Mouse (Mus musculus) fibroblast of lung, adult 2 months (primary cell): ENCODE measurements around the gene Zkscan17.
"Not testable (repeated sequence)": the region's sequence is repeated elsewhere in the genome, so short reads cannot be mapped to it uniquely, and the experiment has no call there.

Source experiments
- DNase-seq: peaks from one replicate; pipeline ENCODE4 v3.0.0-alpha.2; 2011; ENCODE audit warnings: low read depth

Zkscan17 gene

GRCm38 (mm10) chr11:59526472-59527080 is at the start of gene Zkscan17:
Zkscan17 (minus strand) TSS chr11:59526751.
- DNase-seq: no peak

GRCm38 (mm10) chr11:59576135-59576534 is 49.6 kb upstream of the Zkscan17 start, which contains the start of gene Olfr222:
Olfr222 (minus strand) TSS chr11:59576235.
- DNase-seq: not testable (repeated sequence)

GRCm38 (mm10) chr11:59575726-59576125 is 49.2 kb upstream of the Zkscan17 start:
- no peak for DNase-seq

- DNase-seq: no peak
Observed at GRCm38 (mm10) chr11:59569306-59569705, 42.8 kb upstream of the Zkscan17 start.

GRCm38 (mm10) chr11:59562837-59563236 is 36.3 kb upstream of the Zkscan17 start:
- DNase-seq: no peak

GRCm38 (mm10) chr11:59562336-59562735 is 35.8 kb upstream of the Zkscan17 start:
- no peak for DNase-seq

- no peak for DNase-seq
Observed at GRCm38 (mm10) chr11:59560906-59561305, 34.4 kb upstream of the Zkscan17 start.

- DNase-seq: no peak
Observed at GRCm38 (mm10) chr11:59554535-59554934, 28.0 kb upstream of the Zkscan17 start.

- no peak for DNase-seq
Observed at GRCm38 (mm10) chr11:59554127-59554526, 27.6 kb upstream of the Zkscan17 start.

GRCm38 (mm10) chr11:59544005-59544404 is 17.5 kb upstream of the Zkscan17 start:
- DNase-seq: no peak

- no peak for DNase-seq
Observed at GRCm38 (mm10) chr11:59543376-59543775, 16.8 kb upstream of the Zkscan17 start.

- DNase-seq: no peak
Observed at GRCm38 (mm10) chr11:59542442-59542841, 15.9 kb upstream of the Zkscan17 start.

GRCm38 (mm10) chr11:59541324-59541723 is 14.8 kb upstream of the Zkscan17 start, which contains the start of gene Nlrp3:
Nlrp3 (plus strand) TSS chr11:59541568.
- no peak for DNase-seq

GRCm38 (mm10) chr11:59540123-59540522 is 13.6 kb upstream of the Zkscan17 start:
- no peak for DNase-seq

- DNase-seq: peak; percentile 46
Observed at GRCm38 (mm10) chr11:59538387-59538786, 11.8 kb upstream of the Zkscan17 start.

GRCm38 (mm10) chr11:59537218-59538130 is 10.9 kb upstream of the Zkscan17 start:
- no peak for DNase-seq

GRCm38 (mm10) chr11:59531562-59531961 is 5.0 kb upstream of the Zkscan17 start:
- no peak for DNase-seq

GRCm38 (mm10) chr11:59530870-59531535 is 4.5 kb upstream of the Zkscan17 start:
- no peak for DNase-seq

GRCm38 (mm10) chr11:59530221-59530620 is 3.7 kb upstream of the Zkscan17 start:
- no peak for DNase-seq

GRCm38 (mm10) chr11:59525237-59525636 is 1.3 kb downstream of the Zkscan17 start:
- DNase-seq: peak; percentile 59

- DNase-seq: no peak
Observed at GRCm38 (mm10) chr11:59524150-59524549, 2.4 kb downstream of the Zkscan17 start.

GRCm38 (mm10) chr11:59519741-59520495 is 6.6 kb downstream of the Zkscan17 start:
- DNase-seq: no peak
